Mouse (Mus musculus) ES-Bruce4 (cell line): ENCODE data around the gene Dpep3. TPM values are rescaled to one million over a fixed set of nuclear protein-coding genes. Genes with fewer than 3 reads are reported as not detected.

Experiments used
- H3K27ac ChIP-seq: 2 replicates; pipeline ENCODE4 v1.5.1; 2012; ENCODE audit warnings: low read length, inconsistent platforms; ENCODE audit not compliant: insufficient read depth
- H3K27me3 ChIP-seq: 2 replicates; pipeline ENCODE4 v1.6.1; 2012; ENCODE audit warnings: mild to moderate bottlenecking, low read length, inconsistent platforms; ENCODE audit not compliant: control insufficient read depth, poor library complexity, insufficient read depth, severe bottlenecking
- H3K36me3 ChIP-seq: 2 replicates; pipeline ENCODE4 v1.6.1; 2012; ENCODE audit warnings: inconsistent platforms, mild to moderate bottlenecking, low read length, moderate library complexity; ENCODE audit not compliant: control insufficient read depth, poor library complexity, insufficient read depth, severe bottlenecking
- H3K4me1 ChIP-seq: one replicate; pipeline ENCODE4 v1.8.1; 2011; ENCODE audit warnings: low read length; ENCODE audit not compliant: control insufficient read depth, insufficient read depth
- H3K4me3 ChIP-seq: 2 replicates; pipeline ENCODE4 v1.5.1; 2011; ENCODE audit warnings: low read depth, mild to moderate bottlenecking, low read length
- H3K9ac ChIP-seq: 2 replicates; pipeline ENCODE4 v1.6.1; 2012; ENCODE audit warnings: low read depth, mild to moderate bottlenecking, inconsistent platforms; ENCODE audit not compliant: poor library complexity, severe bottlenecking
- H3K9me3 ChIP-seq: replicated peaks from 2 replicates; pipeline ENCODE4 v1.6.1; 2012; ENCODE audit warnings: mild to moderate bottlenecking, low read length, inconsistent platforms; ENCODE audit not compliant: control insufficient read depth, poor library complexity, insufficient read depth, severe bottlenecking
- CTCF ChIP-seq: IDR thresholded peaks from one replicate; pipeline ENCODE4 v1.8.1; 2011; ENCODE audit warnings: low read depth, low read length
- EP300 ChIP-seq: IDR thresholded peaks from 2 replicates; pipeline ENCODE4 v1.6.1; 2011; ENCODE audit warnings: low read depth, low read length; ENCODE audit not compliant: insufficient read depth
- POLR2A ChIP-seq: IDR thresholded peaks from one replicate; pipeline ENCODE4 v1.8.1; 2011; ENCODE audit warnings: low read length; ENCODE audit not compliant: insufficient read depth
- polyA plus RNA-seq: library from polyadenylated mRNA; stranded (reverse); fragments of >200 nt; gene quantifications from 2 replicates; pipeline ENCODE4 v1.2.4, GENCODE M21; 2011; ENCODE audit warnings: low read depth; ENCODE audit not compliant: missing spikeins, insufficient read depth, insufficient read length

Dpep3 gene
- polyA plus RNA-seq, 1 experiment: 0.48 TPM

GRCm38 (mm10) chr8:106004538-106005207 lies 25.4 kb upstream of the Dpep3 start:
- no peaks in the 10 kb centered on the region for H3K4me1 ChIP-seq
- no peaks in the 10 kb centered on the region for H3K9me3 ChIP-seq
- H3K4me3 ChIP-seq: no peak overlapping the region
- H3K27me3 ChIP-seq: no peaks in the 10 kb centered on the region
- peaks cover 4% of the 10 kb centered on the region; the same call in 1 of the 2 replicates for H3K36me3 ChIP-seq
- no peak overlapping the region for H3K9ac ChIP-seq
- TF ChIP-seq CTCF (no peak), EP300 (no peak), POLR2A (no peak)
- no peak overlapping the region for H3K27ac ChIP-seq

- no peak overlapping the region for H3K27ac ChIP-seq
- TF ChIP-seq EP300 (no peak), POLR2A (no peak), CTCF (no peak)
- H3K36me3 ChIP-seq: no peaks in the 10 kb centered on the region
- no peaks in the 10 kb centered on the region for H3K4me1 ChIP-seq
- H3K9ac ChIP-seq: no peak overlapping the region
- no peaks in the 10 kb centered on the region for H3K27me3 ChIP-seq
- H3K4me3 ChIP-seq: no peak overlapping the region
- no peaks in the 10 kb centered on the region for H3K9me3 ChIP-seq
These were observed 22.7 kb upstream of the Dpep3 start for GRCm38 (mm10) chr8:106001908-106002307.

- Histone ChIP-seq H3K36me3 (no peaks in the 10 kb centered on the region), H3K4me3 (no peak overlapping the region)
- TF ChIP-seq EP300 (no peak), POLR2A (no peak), CTCF (no peak)
These were observed 19.7 kb upstream of the Dpep3 start for GRCm38 (mm10) chr8:105998971-105999370.

GRCm38 (mm10) chr8:105996359-105996758 lies 17.1 kb upstream of the Dpep3 start:
- Histone ChIP-seq H3K4me1 (no peaks in the 10 kb centered on the region), H3K27ac (no peak overlapping the region), H3K4me3 (no peak overlapping the region), H3K27me3 (no peaks in the 10 kb centered on the region), H3K9ac (no peak overlapping the region), H3K9me3 (no peaks in the 10 kb centered on the region), H3K36me3 (no peaks in the 10 kb centered on the region)
- no peak for TF ChIP-seq POLR2A

More at GRCm38 (mm10) chr8:105998971-105999370, 19.7 kb upstream of the Dpep3 start:
- Histone ChIP-seq H3K9me3 (no peaks in the 10 kb centered on the region), H3K4me1 (no peaks in the 10 kb centered on the region), H3K27me3 (no peaks in the 10 kb centered on the region), H3K27ac (no peak overlapping the region), H3K9ac (no peak overlapping the region)

GRCm38 (mm10) chr8:105993226-105993625 lies 14.0 kb upstream of the Dpep3 start:
- no peak for TF ChIP-seq POLR2A
- TF ChIP-seq EP300: no peak
- no peak for TF ChIP-seq CTCF
- Histone ChIP-seq H3K4me1 (no peaks in the 10 kb centered on the region), H3K9me3 (no peaks in the 10 kb centered on the region), H3K27me3 (no peaks in the 10 kb centered on the region), H3K27ac (no peak overlapping the region), H3K4me3 (no peak overlapping the region), H3K36me3 (no peaks in the 10 kb centered on the region), H3K9ac (no peak overlapping the region)

- H3K9me3 ChIP-seq: no peaks in the 10 kb centered on the region
- H3K4me1 ChIP-seq: no peaks in the 10 kb centered on the region
- TF ChIP-seq CTCF (no peak), POLR2A (no peak), EP300 (no peak)
- no peak overlapping the region for H3K9ac ChIP-seq
- H3K4me3 ChIP-seq: no peak overlapping the region
- no peak overlapping the region for H3K27ac ChIP-seq
- no peaks in the 10 kb centered on the region for H3K36me3 ChIP-seq
- H3K27me3 ChIP-seq: no peaks in the 10 kb centered on the region
These were observed 13.3 kb upstream of the Dpep3 start for GRCm38 (mm10) chr8:105992499-105992898.
